Mouse (Mus musculus) midbrain, embryonic 11.5 days (tissue): ENCODE measurements around the gene St3gal5. TPM values are rescaled to one million over a fixed set of nuclear protein-coding genes. Genes with fewer than 3 reads are reported as not detected.

ENCODE experiments used
- ATAC-seq: fragments of 200-750 bp; cut with Nextera tagmentation; 2 replicates; pipeline ENCODE4 v1.8.0; 2017; ENCODE audit warnings: moderate TSS enrichment, moderate library complexity; ENCODE audit not compliant: low FRiP score
- DNase-seq: peaks from one replicate; pipeline ENCODE4 v3.0.0; 2015; ENCODE audit warnings: low spot score; ENCODE audit errors: missing footprints
- H3K27ac ChIP-seq: fragments of 300-500 bp; sonication (generic); 2 replicates; pipeline ENCODE4 v1.5.1; 2014; ENCODE audit warnings: low read depth, low read length
- H3K27me3 ChIP-seq: fragments of 300-500 bp; sonication (generic); 2 replicates; pipeline ENCODE4 v1.6.1; 2014; ENCODE audit warnings: mild to moderate bottlenecking, low read length, moderate library complexity, mixed read lengths; ENCODE audit not compliant: control insufficient read depth, insufficient read depth
- H3K36me3 ChIP-seq: fragments of 300-500 bp; sonication (generic); 2 replicates; pipeline ENCODE4 v1.6.1; 2014; ENCODE audit warnings: mild to moderate bottlenecking, low read length, moderate library complexity, mixed read lengths; ENCODE audit not compliant: control insufficient read depth, insufficient read depth
- H3K4me1 ChIP-seq: fragments of 300-500 bp; sonication (generic); 2 replicates; pipeline ENCODE4 v1.6.1; 2014; ENCODE audit warnings: low read length; ENCODE audit not compliant: control insufficient read depth, insufficient read depth
- H3K4me2 ChIP-seq: fragments of 300-500 bp; sonication (generic); 2 replicates; pipeline ENCODE4 v1.6.1; 2014; ENCODE audit warnings: mild to moderate bottlenecking, moderate library complexity
- H3K4me3 ChIP-seq: fragments of 300-500 bp; sonication (generic); 2 replicates; pipeline ENCODE4 v1.5.1; 2014; ENCODE audit warnings: low read depth, low read length
- H3K9ac ChIP-seq: fragments of 300-500 bp; sonication (generic); 2 replicates; pipeline ENCODE4 v1.6.1; 2014; ENCODE audit warnings: low read length
- H3K9me3 ChIP-seq: fragments of 300-500 bp; sonication (generic); 2 replicates; pipeline ENCODE4 v1.6.1; 2016; ENCODE audit warnings: low read length; ENCODE audit not compliant: control insufficient read depth
- WGBS: fragments of 180-500 bp; shearing (Covaris S2); extraction: QIAGEN DNeasy Blood & Tissue Kit; methylation state at CpG from one replicate; pipeline ENCODE4 v1.1.7; 2014; 5-methylcytosine and 5-hydroxymethylcytosine counted together
- polyA plus RNA-seq: library from polyadenylated mRNA; unstranded; fragments of >200 nt; fragmentation: Nextera tagmentation; extraction: Ambion mirVana; gene quantifications from 2 replicates; pipeline ENCODE4 v1.2.1, GENCODE M21; 2014

St3gal5 gene
- polyA plus RNA-seq, 1 experiment from 2014 or later, result 33.4 TPM

DNA sequence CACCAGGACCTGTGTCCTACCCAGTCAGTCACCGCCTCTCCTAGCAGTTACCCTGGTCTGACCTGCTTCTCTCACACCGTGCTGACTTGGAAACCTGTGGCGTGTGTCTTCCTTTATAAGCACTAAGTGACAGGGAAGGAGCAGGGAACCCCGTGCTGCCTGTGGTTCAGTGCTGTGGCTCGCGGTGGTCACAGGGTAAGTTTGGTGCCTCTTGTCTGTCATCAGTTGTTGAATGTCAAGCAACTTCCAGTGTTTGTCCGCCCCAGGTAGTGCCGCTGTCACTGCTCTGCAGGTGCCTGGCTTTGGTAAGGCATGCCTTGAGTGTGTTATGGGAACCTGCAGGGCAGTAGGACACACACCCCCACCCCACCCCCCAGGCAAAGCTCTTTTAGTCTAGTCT is 3.5 kb downstream of the St3gal5 start:
- peaks cover 17% of the 10 kb centered on the region for H3K4me1 ChIP-seq
- H3K4me2 ChIP-seq, result no peak overlapping the region
- H3K27me3 ChIP-seq, result no peaks in the 10 kb centered on the region
- 84% methylated on average over 8 of the region's 8 CpGs for WGBS
- ATAC-seq (no peak), DNase-seq (no peak)
- H3K4me3 ChIP-seq, result no peak overlapping the region
- no peaks in the 10 kb centered on the region for H3K9me3 ChIP-seq
- H3K9ac ChIP-seq, result no peak overlapping the region
- no peak overlapping the region for H3K27ac ChIP-seq
- no peaks in the 10 kb centered on the region for H3K36me3 ChIP-seq

DNA sequence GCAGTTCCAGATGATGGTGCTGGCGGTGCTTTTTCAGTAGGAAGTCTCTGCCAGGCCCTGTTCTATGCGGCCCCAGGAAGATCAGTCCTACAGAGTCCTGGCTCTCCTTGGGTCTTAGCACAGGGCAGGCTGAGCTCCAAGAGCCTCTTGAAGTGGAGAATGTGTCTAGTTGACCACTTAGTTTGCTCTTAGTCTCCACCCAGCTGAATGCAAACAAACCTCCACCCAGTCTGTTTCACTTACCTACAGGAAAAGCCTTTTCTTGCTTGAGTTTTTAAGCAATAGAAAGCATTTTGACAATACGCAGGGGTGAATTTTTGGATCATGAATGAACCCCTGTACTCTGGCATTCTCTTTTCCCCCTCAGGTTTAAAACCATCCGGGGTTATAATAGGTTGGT is 4.0 kb downstream of the St3gal5 start:
- Histone ChIP-seq H3K4me2 (no peak overlapping the region), H3K4me1 (peaks cover 17% of the 10 kb centered on the region), H3K27me3 (no peaks in the 10 kb centered on the region), H3K9me3 (no peaks in the 10 kb centered on the region), H3K36me3 (no peaks in the 10 kb centered on the region), H3K9ac (no peak overlapping the region), H3K27ac (no peak overlapping the region), H3K4me3 (no peak overlapping the region)
- ATAC-seq, result no peak
- 76% methylated on average over 4 of the region's 4 CpGs for WGBS
- DNase-seq, result no peak

GRCm38 (mm10) chr6:72102066-72102465 is 4.7 kb downstream of the St3gal5 start:
- Histone ChIP-seq H3K9me3 (no peaks in the 10 kb centered on the region), H3K4me3 (no peak overlapping the region), H3K4me2 (no peak overlapping the region), H3K4me1 (peaks cover 14% of the 10 kb centered on the region), H3K27me3 (no peaks in the 10 kb centered on the region), H3K9ac (no peak overlapping the region), H3K27ac (no peak overlapping the region), H3K36me3 (no peaks in the 10 kb centered on the region)
- DNase-seq (no peak), ATAC-seq (no peak)
- WGBS, result 80% methylated on average over 5 of the region's 5 CpGs

GRCm38 (mm10) chr6:72104534-72104933 is 7.1 kb downstream of the St3gal5 start:
- H3K4me1 ChIP-seq, result peaks cover 4% of the 10 kb centered on the region; the same call in 1 of the 2 replicates
- no peak overlapping the region for H3K27ac ChIP-seq
- no peaks in the 10 kb centered on the region for H3K36me3 ChIP-seq
- no peaks in the 10 kb centered on the region for H3K9me3 ChIP-seq
- DNase-seq (no peak), ATAC-seq (no peak)
- H3K9ac ChIP-seq, result no peak overlapping the region
- no peak overlapping the region for H3K4me2 ChIP-seq
- 83% methylated on average over 7 of the region's 7 CpGs for WGBS
- no peak overlapping the region for H3K4me3 ChIP-seq
- H3K27me3 ChIP-seq, result no peaks in the 10 kb centered on the region

- no peak overlapping the region for H3K4me2 ChIP-seq
- WGBS, result 80% methylated on average over 14 of the region's 14 CpGs
- no peaks in the 10 kb centered on the region for H3K4me1 ChIP-seq
- no peaks in the 10 kb centered on the region for H3K27me3 ChIP-seq
- no peak overlapping the region for H3K27ac ChIP-seq
- no peaks in the 10 kb centered on the region for H3K36me3 ChIP-seq
- no peak for DNase-seq
- ATAC-seq, result no peak
- H3K9ac ChIP-seq, result no peak overlapping the region
- no peaks in the 10 kb centered on the region for H3K9me3 ChIP-seq
- no peak overlapping the region for H3K4me3 ChIP-seq
These were observed 11.8 kb downstream of the St3gal5 start for GRCm38 (mm10) chr6:72108941-72109892.

DNA sequence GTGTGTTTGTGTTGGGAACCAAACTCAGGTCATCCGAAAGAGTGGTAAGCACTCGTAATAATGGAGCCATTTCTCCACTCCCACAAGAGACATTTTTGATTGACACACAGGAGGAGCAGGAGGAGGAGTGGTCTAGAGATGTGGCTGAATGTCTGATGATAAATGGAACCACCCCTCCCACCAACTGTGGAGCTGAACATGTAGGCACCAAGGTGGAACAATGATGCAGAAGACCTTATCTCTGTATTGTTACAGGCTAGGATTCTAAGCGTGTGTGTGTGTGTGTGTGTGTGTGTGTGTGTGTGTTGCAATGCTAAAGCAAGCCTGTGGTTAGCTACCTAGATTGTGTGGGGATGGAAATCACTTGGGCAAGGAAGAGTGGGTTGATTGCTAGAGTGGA is 13.2 kb downstream of the St3gal5 start:
- 91% methylated on average over 3 of the region's 3 CpGs for WGBS
- Histone ChIP-seq H3K27me3 (no peaks in the 10 kb centered on the region), H3K9ac (no peak overlapping the region), H3K4me3 (no peak overlapping the region), H3K4me1 (no peaks in the 10 kb centered on the region), H3K4me2 (no peak overlapping the region), H3K27ac (no peak overlapping the region), H3K9me3 (no peaks in the 10 kb centered on the region), H3K36me3 (no peaks in the 10 kb centered on the region)
- DNase-seq, result no peak
- no peak for ATAC-seq

- Histone ChIP-seq H3K9ac (no peak overlapping the region; the same call in 1 of the 2 replicates), H3K4me2 (no peak overlapping the region), H3K27ac (no peak overlapping the region), H3K9me3 (no peaks in the 10 kb centered on the region), H3K4me3 (no peak overlapping the region), H3K27me3 (no peaks in the 10 kb centered on the region), H3K4me1 (no peaks in the 10 kb centered on the region), H3K36me3 (no peaks in the 10 kb centered on the region)
- no peak for DNase-seq
- ATAC-seq, result no peak
- 43% methylated on average over 6 of the region's 6 CpGs for WGBS
These were observed 15.2 kb downstream of the St3gal5 start for GRCm38 (mm10) chr6:72112575-72112974.

DNA sequence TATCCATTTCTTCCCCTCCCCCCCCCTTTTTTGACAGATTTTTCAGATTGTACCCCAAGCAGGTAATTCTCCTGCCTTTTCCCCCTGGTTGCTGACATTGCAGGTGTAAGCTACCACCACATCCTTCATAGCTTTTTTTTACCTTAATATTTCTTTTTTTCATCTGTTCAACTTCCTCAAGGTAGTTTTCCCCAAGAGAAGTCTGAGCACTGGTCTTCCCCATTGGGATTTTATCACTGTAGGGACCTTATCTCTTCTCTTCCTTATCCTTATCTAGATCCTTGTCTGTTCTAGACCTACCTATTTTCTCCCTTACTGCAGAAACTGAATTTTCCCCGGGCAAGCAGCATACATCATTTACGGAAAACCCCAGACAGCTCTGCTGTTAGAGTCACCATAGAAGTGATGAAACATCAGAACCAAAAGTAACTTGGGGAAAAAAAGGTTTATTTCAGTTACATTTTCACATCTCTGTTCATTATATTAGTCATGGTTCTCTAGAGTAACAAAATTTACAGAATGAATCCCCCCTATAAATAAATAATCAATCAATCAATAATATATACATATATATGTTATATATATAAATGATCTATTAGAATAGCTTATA is 15.8 kb downstream of the St3gal5 start:
- H3K4me2 ChIP-seq, result no peak overlapping the region
- no peak overlapping the region for H3K9ac ChIP-seq
- no peaks in the 10 kb centered on the region for H3K27me3 ChIP-seq
- no peaks in the 10 kb centered on the region for H3K4me1 ChIP-seq
- ATAC-seq, result no peak
- H3K36me3 ChIP-seq, result no peaks in the 10 kb centered on the region
- 90% methylated on average over 2 of the region's 2 CpGs for WGBS
- H3K9me3 ChIP-seq, result no peaks in the 10 kb centered on the region
- H3K4me3 ChIP-seq, result no peak overlapping the region
- no peak for DNase-seq
- no peak overlapping the region for H3K27ac ChIP-seq

GRCm38 (mm10) chr6:72114902-72115301 is 17.5 kb downstream of the St3gal5 start:
- no peak overlapping the region for H3K4me2 ChIP-seq
- H3K4me1 ChIP-seq, result no peaks in the 10 kb centered on the region
- no peak overlapping the region for H3K4me3 ChIP-seq
- H3K36me3 ChIP-seq, result no peaks in the 10 kb centered on the region
- H3K27me3 ChIP-seq, result no peaks in the 10 kb centered on the region
- WGBS, result 87% methylated on average over 7 of the region's 7 CpGs
- H3K9me3 ChIP-seq, result no peaks in the 10 kb centered on the region
- H3K9ac ChIP-seq, result no peak overlapping the region
- ATAC-seq, result no peak
- no peak overlapping the region for H3K27ac ChIP-seq
- DNase-seq, result no peak
